Mouse (Mus musculus) C2C12 (cell line): ENCODE results near the gene Gm20388.

Experiments used
- CEBPB ChIP-seq: IDR thresholded peaks from one replicate; pipeline ENCODE4 v1.6.1; 2011; ENCODE audit warnings: low read depth, mild to moderate bottlenecking, control low read depth, moderate library complexity
- CTCF ChIP-seq: IDR thresholded peaks from one replicate; pipeline ENCODE4 v1.5.1; 2011; ENCODE audit not compliant: control insufficient read depth, insufficient read depth, insufficient read length

- TF ChIP-seq CTCF (no peak), CEBPB (no peak)
Measured at GRCm38 (mm10) chr8:121765594-121766138, 1855.0 kb downstream of the Gm20388 start.
